Mouse (Mus musculus): ENCODE data around the gene Usp3.

GRCm38 (mm10) chr9:66513150-66513549, 79.8 kb downstream of the Usp3 start:
- TF ChIP-seq CEBPB (IDR thresholded peaks at IDR 0.05; ENCODE audit: insufficient read depth, poor library complexity, severe bottlenecking), result no peak
- no peak for TF ChIP-seq TCF12 (IDR thresholded peaks at IDR 0.05; ENCODE audit: insufficient read depth, poor library complexity, severe bottlenecking)
- TF ChIP-seq POLR2A (IDR thresholded peaks at IDR 0.05; ENCODE audit: insufficient read length, low read depth), result peak; percentile 31
- peak in 1 of 3 experiments; percentile 70 for TF ChIP-seq MYOD1 (IDR thresholded peaks at IDR 0.05; ENCODE audit: control insufficient read depth in 1 of 3, insufficient read length in 2 of 3, low read depth in 2 of 3)
- no peak for TF ChIP-seq USF1 (IDR thresholded peaks at IDR 0.05; ENCODE audit: low read depth)
- TF ChIP-seq TCF3 (IDR thresholded peaks at IDR 0.05; ENCODE audit: insufficient read length, low read depth), result no peak
- no peak for TF ChIP-seq REST (IDR thresholded peaks at IDR 0.05; ENCODE audit: insufficient read depth, insufficient read length)
- no peak for TF ChIP-seq MAX (IDR thresholded peaks at IDR 0.05; ENCODE audit: low read depth)

Data from myocyte (in vitro differentiated cells).